Mouse (Mus musculus): ENCODE results near the gene Spa17. TPM values are rescaled to one million over a fixed set of nuclear protein-coding genes. Genes with fewer than 3 reads are reported as not detected.

Gene Spa17
- polyA plus RNA-seq (2015; fragmentation: Nextera tagmentation; extraction: Ambion mirVana), result 7.7 and 7.9 TPM in 2 replicates

DNA sequence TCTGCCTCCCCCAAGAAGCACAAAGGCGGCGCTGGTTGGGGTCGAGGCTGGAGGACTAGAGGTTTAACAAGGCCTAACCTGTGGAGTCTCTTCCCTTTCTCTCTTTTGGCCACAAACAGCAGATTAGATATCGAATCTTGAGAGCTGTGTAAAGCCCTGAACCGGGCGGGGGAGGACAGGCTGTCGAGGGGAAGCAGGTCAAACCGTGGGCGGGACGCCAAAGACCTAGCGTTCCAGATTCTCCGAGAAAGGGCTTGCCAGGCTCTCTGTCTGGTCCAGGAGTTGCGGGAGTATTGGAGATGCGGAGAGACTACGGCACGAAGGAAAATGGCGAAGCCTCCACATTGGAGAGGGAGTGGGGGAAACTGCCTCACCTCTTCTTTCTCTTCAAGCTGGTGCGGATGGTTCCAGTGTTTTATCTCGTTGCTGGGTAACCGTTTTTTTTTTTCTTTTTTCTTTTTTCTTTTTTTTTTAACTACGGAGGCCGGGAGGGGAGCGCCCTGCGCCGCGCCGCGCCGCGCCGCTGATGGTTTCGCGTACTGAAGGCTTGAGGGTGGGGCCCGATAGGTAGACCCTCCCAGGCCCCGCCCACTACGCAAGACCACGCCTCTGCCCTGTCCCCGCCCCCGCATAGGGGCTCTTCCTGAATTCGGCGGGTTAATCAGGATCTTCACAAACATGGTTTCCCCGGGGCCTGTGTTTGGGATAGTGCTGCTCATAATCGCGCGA is at the start of gene Spa17:
Gene Spa17 (minus strand): TSS at position 541 of the 729 bp plus-strand sequence.
- H3K9ac ChIP-seq (replicated peaks), result peak within 1 kb of the TSS; percentile 89
- no peaks in the 10 kb centered on the region for H3K9me3 ChIP-seq
- WGBS, result under 1% methylated on average over 45 of the region's 45 CpGs
- no peaks in the 10 kb centered on the region for H3K27me3 ChIP-seq
- no peaks in the 10 kb centered on the region for H3K36me3 ChIP-seq
- H3K4me3 ChIP-seq, result peak within 1 kb of the TSS; percentile 81
- peak within 1 kb of the TSS; percentile 85 for H3K4me2 ChIP-seq (replicated peaks)
- peak within 1 kb of the TSS; percentile 91 for H3K27ac ChIP-seq (replicated peaks)
- peak; percentile 94 for ATAC-seq (replicated peaks)
- peaks cover 22% of the 10 kb centered on the region for H3K4me1 ChIP-seq

DNA sequence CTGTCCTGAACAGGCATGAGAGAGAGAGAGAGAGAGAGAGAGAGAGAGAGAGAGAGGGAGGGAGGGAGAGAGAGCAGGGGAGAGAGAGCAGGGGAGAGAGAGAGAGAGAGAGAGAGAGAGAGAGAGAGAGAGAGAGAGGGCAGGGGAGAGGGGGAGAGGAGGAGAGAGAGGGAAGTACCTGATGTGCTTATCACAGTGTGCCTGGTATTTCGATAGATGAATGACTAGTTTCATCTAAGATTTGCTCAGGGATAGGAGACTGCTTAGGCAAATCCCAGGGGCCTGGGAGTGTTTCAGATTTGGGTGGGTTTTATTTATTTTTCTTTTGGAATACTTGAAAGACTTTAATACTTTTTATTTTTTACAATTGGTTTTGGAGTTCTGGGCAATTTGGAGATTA is 49.7 kb upstream of the Spa17 start:
- no peak for ATAC-seq (replicated peaks)
- no peak overlapping the region for H3K9ac ChIP-seq (replicated peaks)
- no peaks in the 10 kb centered on the region for H3K4me1 ChIP-seq
- WGBS, result 81% methylated on average over 1 of the region's 1 CpGs
- H3K27me3 ChIP-seq, result no peaks in the 10 kb centered on the region
- no peak overlapping the region for H3K27ac ChIP-seq (replicated peaks)
- H3K4me2 ChIP-seq (replicated peaks), result no peak overlapping the region
- no peaks in the 10 kb centered on the region for H3K9me3 ChIP-seq
- no peaks in the 10 kb centered on the region for H3K36me3 ChIP-seq
- H3K4me3 ChIP-seq, result no peak overlapping the region

DNA sequence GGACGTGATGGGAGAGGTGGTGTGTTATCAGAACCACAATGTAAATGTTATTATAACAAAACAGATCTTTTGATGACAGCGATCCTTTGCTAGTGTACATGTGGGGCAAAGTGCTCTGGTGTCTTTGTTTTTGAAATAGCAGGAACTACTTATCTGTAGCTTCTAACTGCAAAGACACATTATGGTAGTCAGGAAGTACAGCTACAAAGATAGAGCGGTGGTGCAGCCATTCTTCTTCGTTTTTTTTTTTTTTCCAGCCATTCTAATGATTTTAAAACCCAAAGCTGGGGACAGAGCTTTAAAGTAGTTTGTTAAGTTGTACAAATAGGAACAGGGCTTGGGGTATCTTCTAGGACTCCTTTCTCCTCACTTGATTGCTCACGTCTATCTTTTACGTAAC is 45.9 kb upstream of the Spa17 start:
- Histone ChIP-seq H3K27ac (replicated peaks) (no peak overlapping the region), H3K36me3 (peaks cover under 1% of the 10 kb centered on the region; the same call in 1 of the 2 replicates), H3K4me1 (peaks cover 13% of the 10 kb centered on the region), H3K4me3 (no peak overlapping the region), H3K27me3 (no peaks in the 10 kb centered on the region), H3K4me2 (replicated peaks) (no peak overlapping the region), H3K9me3 (no peaks in the 10 kb centered on the region), H3K9ac (replicated peaks) (no peak overlapping the region)
- ATAC-seq (replicated peaks), result no peak
- WGBS, result 87% methylated on average over 6 of the region's 6 CpGs

DNA sequence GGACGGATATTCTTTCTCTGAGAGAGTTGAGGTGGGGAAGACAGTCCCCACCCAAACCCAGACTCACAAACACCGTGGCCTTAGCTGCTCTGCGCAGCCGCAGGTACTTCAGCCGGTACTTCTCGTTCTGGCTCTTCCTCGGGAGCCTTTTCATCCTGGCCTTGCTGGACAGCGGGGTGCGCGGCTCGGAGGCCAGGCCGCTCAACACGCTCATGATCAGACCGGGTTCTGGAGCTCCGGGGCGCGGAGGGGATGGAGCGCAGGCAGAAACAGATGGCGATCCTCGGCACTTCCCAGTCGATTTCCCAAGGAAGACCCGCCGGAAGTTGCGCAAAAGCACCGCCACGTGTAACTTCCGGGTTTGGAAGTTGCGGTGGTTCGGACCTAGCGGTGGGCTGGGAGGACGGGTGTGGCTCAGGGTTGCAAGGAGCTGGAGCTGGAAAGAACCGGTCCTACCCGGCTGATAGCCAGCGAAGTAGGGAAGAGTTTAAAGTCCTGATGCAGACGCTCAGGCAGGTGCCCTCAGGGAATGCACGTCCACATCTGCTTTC is 43.5 kb upstream of the Spa17 start, which contains the start of gene Tbrg1:
Gene Tbrg1 (minus strand): TSS at position 382 of the 551 bp plus-strand sequence.
- H3K4me1 ChIP-seq, result peaks cover 13% of the 10 kb centered on the region
- ATAC-seq (replicated peaks), result peak; percentile 93
- H3K36me3 ChIP-seq, result peaks cover 18% of the 10 kb centered on the region
- H3K27me3 ChIP-seq, result no peaks in the 10 kb centered on the region
- peak within 1 kb of the TSS; percentile 29 for H3K27ac ChIP-seq (replicated peaks)
- peak within 1 kb of the TSS; percentile 52 for H3K9ac ChIP-seq (replicated peaks)
- H3K4me3 ChIP-seq, result peak within 1 kb of the TSS; percentile 53
- no peaks in the 10 kb centered on the region for H3K9me3 ChIP-seq
- peak within 1 kb of the TSS; percentile 67 for H3K4me2 ChIP-seq (replicated peaks)
- under 1% methylated on average over 36 of the region's 36 CpGs for WGBS

DNA sequence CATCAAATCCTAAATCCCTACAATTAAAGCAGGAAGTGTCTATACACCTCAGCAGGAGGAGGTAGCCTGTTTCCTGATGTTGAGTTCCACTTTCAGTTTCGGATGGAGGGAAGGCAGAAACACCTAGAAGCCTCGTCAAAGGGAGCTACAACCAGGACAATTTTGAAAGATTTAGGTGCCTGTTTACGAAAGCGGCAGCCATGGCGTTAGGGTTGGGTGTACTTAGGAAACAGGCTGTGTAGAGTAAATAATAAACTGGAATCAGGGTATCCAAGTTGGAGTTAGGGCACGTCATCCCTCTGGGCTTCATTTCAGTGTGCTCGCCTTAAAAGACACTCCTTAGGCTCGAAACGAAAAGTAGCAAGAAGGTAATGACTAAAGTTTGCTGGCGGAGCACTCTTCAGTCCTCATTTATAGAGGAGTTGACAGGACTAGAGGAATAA is 42.9 kb upstream of the Spa17 start:
- H3K27ac ChIP-seq (replicated peaks), result 0 out of 2 replicates have a peak overlapping the region, but pooled peaks have one; percentile 29

DNA sequence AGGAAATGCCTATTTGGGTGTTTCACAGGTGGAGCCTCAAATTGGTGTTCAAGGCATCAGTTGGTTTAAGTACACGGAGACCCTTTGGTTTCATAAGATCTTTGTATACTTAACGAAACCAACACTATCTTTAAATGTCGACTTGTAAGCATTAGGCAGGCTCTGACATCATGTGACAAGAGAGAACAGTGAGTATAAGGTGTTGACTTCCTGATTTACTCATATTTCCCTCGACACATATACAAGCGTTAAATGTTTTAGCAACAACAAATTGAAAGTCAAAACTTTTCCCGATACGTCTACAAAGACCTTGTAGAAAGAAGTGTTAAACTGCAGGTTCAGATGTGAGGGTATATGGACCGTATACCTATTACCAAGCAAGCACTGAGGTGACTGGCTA is 42.4 kb upstream of the Spa17 start:
- Histone ChIP-seq H3K27me3 (no peaks in the 10 kb centered on the region), H3K4me3 (peak overlapping the region; percentile 53), H3K4me1 (peaks cover 13% of the 10 kb centered on the region), H3K36me3 (peaks cover 24% of the 10 kb centered on the region), H3K4me2 (replicated peaks) (peak overlapping the region; percentile 67), H3K27ac (replicated peaks) (no peak overlapping the region), H3K9me3 (no peaks in the 10 kb centered on the region), H3K9ac (replicated peaks) (no peak overlapping the region; the same call in 1 of the 2 replicates)
- no peak for ATAC-seq (replicated peaks)
- WGBS, result 74% methylated on average over 8 of the region's 8 CpGs

More for the DNA sequence above, 42.9 kb upstream of the Spa17 start:
- Histone ChIP-seq H3K9me3 (no peaks in the 10 kb centered on the region), H3K27me3 (no peaks in the 10 kb centered on the region), H3K4me2 (replicated peaks) (peak overlapping the region; percentile 67), H3K4me3 (peak overlapping the region; percentile 53), H3K9ac (replicated peaks) (peak overlapping the region; percentile 52), H3K4me1 (peaks cover 13% of the 10 kb centered on the region), H3K36me3 (peaks cover 20% of the 10 kb centered on the region)
- peak; percentile 39 for ATAC-seq (replicated peaks)
- 2% methylated on average over 10 of the region's 10 CpGs for WGBS

DNA sequence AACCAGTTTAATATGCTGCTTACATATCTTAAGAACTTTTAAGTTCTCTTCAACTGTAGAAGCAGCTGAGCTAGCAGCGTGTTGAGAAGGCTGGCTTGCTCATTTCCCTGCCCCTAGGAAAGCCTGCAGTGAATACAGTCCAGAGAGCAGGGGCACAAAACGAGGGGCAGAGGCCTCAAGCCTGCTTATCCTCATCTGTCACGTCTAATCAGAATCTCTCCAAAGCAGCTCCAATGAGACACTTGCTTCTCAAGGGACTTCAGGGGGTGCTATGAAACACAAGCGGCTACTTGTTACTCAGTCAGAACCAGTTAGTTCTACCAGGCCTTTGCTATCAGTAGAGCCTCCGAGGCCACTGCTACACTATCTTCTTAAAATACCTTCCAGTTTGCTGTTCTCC is 40.3 kb upstream of the Spa17 start:
- no peak for ATAC-seq (replicated peaks)
- Histone ChIP-seq H3K9ac (replicated peaks) (no peak overlapping the region), H3K36me3 (peaks cover 43% of the 10 kb centered on the region), H3K4me2 (replicated peaks) (no peak overlapping the region), H3K27ac (replicated peaks) (no peak overlapping the region), H3K9me3 (no peaks in the 10 kb centered on the region), H3K27me3 (no peaks in the 10 kb centered on the region), H3K4me3 (no peak overlapping the region), H3K4me1 (peaks cover 13% of the 10 kb centered on the region)
- WGBS, result 88% methylated on average over 5 of the region's 5 CpGs

DNA sequence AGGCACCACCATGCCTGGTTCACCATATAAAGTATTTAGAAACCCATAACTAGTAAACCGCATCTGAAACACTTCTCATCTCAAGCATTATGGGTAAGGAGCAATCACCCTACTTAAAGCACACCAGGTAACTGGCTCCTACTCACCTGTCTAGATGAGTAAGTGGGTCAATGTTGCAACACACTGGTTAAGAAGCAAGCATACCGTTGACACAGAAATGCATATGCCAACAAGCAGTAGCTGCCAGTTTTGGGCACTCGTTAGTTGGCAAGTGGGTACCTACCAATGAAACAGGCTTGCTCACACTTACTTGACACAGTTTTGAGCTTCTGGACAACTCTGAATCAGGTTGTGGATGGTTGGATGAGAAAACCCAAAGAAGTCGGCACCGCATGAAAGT is 37.1 kb upstream of the Spa17 start:
- no peak for ATAC-seq (replicated peaks)
- Histone ChIP-seq H3K4me1 (no peaks in the 10 kb centered on the region), H3K9ac (replicated peaks) (no peak overlapping the region), H3K27ac (replicated peaks) (no peak overlapping the region), H3K9me3 (no peaks in the 10 kb centered on the region), H3K27me3 (no peaks in the 10 kb centered on the region), H3K36me3 (peaks cover 51% of the 10 kb centered on the region), H3K4me3 (no peak overlapping the region), H3K4me2 (replicated peaks) (no peak overlapping the region)
- 94% methylated on average over 5 of the region's 5 CpGs for WGBS

DNA sequence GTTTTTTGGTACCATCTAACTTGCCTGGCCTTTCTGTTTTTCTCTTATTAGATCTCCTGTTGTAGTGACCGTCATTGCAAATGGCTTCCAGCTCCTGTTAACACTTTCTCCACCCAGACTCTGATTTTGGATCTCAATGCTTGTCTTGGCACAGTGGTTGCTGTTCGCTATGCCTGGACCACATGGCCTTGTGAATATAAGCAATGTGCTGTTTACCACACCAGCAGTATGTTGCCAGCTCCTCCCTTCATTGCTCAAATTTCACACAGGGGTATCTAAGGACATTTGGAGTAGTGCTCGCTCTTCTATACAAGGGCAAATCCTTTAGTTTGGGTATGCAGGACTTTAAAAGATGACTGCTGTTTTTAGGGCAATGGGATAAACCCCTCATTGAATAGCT is 32.7 kb upstream of the Spa17 start:
- no peak overlapping the region for H3K9ac ChIP-seq (replicated peaks)
- no peaks in the 10 kb centered on the region for H3K4me1 ChIP-seq
- H3K27ac ChIP-seq (replicated peaks), result no peak overlapping the region
- H3K36me3 ChIP-seq, result peaks cover 30% of the 10 kb centered on the region
- ATAC-seq (replicated peaks), result no peak
- H3K4me2 ChIP-seq (replicated peaks), result no peak overlapping the region
- H3K27me3 ChIP-seq, result no peaks in the 10 kb centered on the region
- H3K9me3 ChIP-seq, result no peaks in the 10 kb centered on the region
- WGBS, result 82% methylated on average over 3 of the region's 3 CpGs
- no peak overlapping the region for H3K4me3 ChIP-seq

DNA sequence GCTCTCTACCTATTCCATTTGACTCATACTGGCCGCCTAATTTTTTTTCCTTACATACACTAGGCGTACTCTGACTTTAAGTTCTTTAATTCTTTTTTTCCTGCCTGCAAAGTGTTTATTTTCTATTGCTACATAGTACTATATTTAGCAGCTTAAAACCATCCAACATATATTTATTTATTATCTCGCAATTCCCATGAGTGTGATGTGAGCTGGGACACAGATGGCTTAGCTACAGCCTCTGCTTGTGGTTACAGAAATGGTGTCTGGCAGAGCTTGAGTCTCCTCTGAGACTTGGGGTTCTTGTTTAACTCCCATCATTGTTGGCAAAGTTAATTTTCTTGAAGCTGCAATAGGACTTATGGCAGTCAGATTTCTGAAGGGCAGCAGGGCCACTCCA is 25.2 kb upstream of the Spa17 start:
- Histone ChIP-seq H3K4me3 (no peak overlapping the region), H3K36me3 (no peaks in the 10 kb centered on the region), H3K9me3 (no peaks in the 10 kb centered on the region), H3K27me3 (no peaks in the 10 kb centered on the region), H3K9ac (replicated peaks) (no peak overlapping the region), H3K4me1 (no peaks in the 10 kb centered on the region), H3K27ac (replicated peaks) (no peak overlapping the region), H3K4me2 (replicated peaks) (no peak overlapping the region)
- WGBS, result 87% methylated on average over 3 of the region's 3 CpGs
- ATAC-seq (replicated peaks), result no peak

DNA sequence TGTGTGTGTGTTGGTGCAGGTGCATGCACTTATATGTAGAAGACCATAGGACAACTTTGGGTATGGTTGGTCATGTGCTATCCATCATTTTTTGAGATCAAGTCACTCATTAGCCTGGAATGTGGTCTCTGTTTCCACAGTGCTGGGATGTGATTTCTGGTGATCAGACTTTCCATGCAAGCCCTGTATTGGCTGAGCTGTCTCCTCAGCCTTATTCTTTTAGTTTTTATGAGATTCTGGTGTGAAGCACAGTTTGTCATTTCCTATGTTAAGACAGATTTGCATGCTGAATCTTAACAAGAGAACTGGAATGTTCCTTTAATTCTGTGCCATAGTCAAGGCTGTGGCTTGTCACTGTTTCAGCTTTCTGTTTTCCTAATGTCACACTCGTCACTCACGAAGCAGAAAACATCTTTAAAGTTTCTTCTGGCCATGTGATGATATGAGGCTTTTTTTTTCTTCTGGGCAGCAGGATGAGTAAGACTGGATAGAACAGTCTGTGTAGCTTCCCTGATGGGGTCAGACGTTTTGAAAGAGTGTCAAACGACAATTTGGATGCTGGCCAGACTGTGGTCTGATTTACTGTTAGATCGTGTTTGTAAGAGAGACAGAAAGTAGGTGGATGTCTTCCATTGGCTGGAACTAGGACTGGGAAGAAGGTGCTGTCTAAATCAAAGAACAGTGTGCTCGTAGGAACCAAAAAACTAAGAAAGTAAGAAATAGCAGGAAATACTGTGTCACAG is 23.4 kb upstream of the Spa17 start:
- H3K9me3 ChIP-seq, result no peaks in the 10 kb centered on the region
- H3K27me3 ChIP-seq, result no peaks in the 10 kb centered on the region
- WGBS, result 50% methylated on average over 6 of the region's 6 CpGs
- no peaks in the 10 kb centered on the region for H3K36me3 ChIP-seq
- H3K27ac ChIP-seq (replicated peaks), result no peak overlapping the region
- H3K4me2 ChIP-seq (replicated peaks), result no peak overlapping the region
- ATAC-seq (replicated peaks), result peak; percentile 46; the same call in 1 of the 2 replicates
- no peak overlapping the region for H3K9ac ChIP-seq (replicated peaks)
- H3K4me3 ChIP-seq, result no peak overlapping the region
- no peaks in the 10 kb centered on the region for H3K4me1 ChIP-seq

DNA sequence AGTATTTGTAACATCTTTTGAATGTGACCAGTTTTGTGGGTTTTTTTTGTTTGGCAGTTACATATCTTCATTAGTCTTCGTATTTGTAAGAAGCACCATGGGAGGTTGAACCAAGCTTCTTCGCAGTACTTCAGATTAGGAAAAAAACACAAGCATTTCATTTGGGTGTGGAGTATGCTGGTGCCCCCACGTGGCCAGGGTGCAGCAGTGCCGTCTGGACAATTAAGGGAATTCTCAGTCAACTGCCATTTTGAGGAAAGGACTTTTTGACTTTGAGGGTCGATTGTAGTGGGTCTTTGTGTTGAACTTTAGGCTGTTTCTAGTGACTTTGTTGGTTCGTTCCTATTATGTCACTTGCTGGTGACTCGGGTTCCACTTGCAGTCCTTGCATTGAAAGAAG is 22.8 kb upstream of the Spa17 start:
- H3K36me3 ChIP-seq, result no peaks in the 10 kb centered on the region
- no peaks in the 10 kb centered on the region for H3K27me3 ChIP-seq
- 12% methylated on average over 7 of the region's 7 CpGs for WGBS
- no peak overlapping the region for H3K27ac ChIP-seq (replicated peaks)
- no peaks in the 10 kb centered on the region for H3K4me1 ChIP-seq
- H3K9ac ChIP-seq (replicated peaks), result no peak overlapping the region
- H3K4me2 ChIP-seq (replicated peaks), result no peak overlapping the region
- no peaks in the 10 kb centered on the region for H3K9me3 ChIP-seq
- ATAC-seq (replicated peaks), result peak; percentile 63
- H3K4me3 ChIP-seq, result no peak overlapping the region
